Mouse (Mus musculus) lung, embryonic 16.5 days (tissue): ENCODE measurements around the gene Pth1r. TPM values are rescaled to one million over a fixed set of nuclear protein-coding genes. Genes with fewer than 3 reads are reported as not detected.

ENCODE experiments used
- ATAC-seq: fragments of 200-750 bp; cut with Nextera tagmentation; 2 replicates; pipeline ENCODE4 v1.8.0; 2017; ENCODE audit warnings: low read depth, mild to moderate bottlenecking, moderate library complexity
- H3K27ac ChIP-seq: fragments of 300-500 bp; sonication (generic); 2 replicates; pipeline ENCODE4 v1.5.1; 2014; ENCODE audit warnings: mild to moderate bottlenecking, control low read depth, low read length
- H3K27me3 ChIP-seq: fragments of 300-500 bp; sonication (generic); 2 replicates; pipeline ENCODE4 v1.6.1; 2014; ENCODE audit warnings: low read depth, low read length, mixed read lengths; ENCODE audit not compliant: control insufficient read depth, insufficient read depth
- H3K36me3 ChIP-seq: fragments of 300-500 bp; sonication (generic); 2 replicates; pipeline ENCODE4 v1.6.1; 2014; ENCODE audit warnings: low read length; ENCODE audit not compliant: control insufficient read depth, insufficient read depth
- H3K4me1 ChIP-seq: fragments of 300-500 bp; sonication (generic); replicated peaks from 2 replicates; pipeline ENCODE4 v1.6.1; 2014; ENCODE audit warnings: low read length, mixed read lengths; ENCODE audit not compliant: control insufficient read depth, insufficient read depth
- H3K4me2 ChIP-seq: fragments of 300-500 bp; sonication (generic); 2 replicates; pipeline ENCODE4 v1.6.1; 2014; ENCODE audit warnings: low read depth, low read length, control low read depth
- H3K4me3 ChIP-seq: fragments of 300-500 bp; sonication (generic); 2 replicates; pipeline ENCODE4 v1.5.1; 2014; ENCODE audit warnings: mild to moderate bottlenecking, low read length, control low read depth
- H3K9ac ChIP-seq: fragments of 300-500 bp; sonication (generic); 2 replicates; pipeline ENCODE4 v1.6.1; 2014; ENCODE audit warnings: low read length, control low read depth
- H3K9me3 ChIP-seq: fragments of 300-500 bp; sonication (generic); 2 replicates; pipeline ENCODE4 v1.6.1; 2016; ENCODE audit warnings: low read length; ENCODE audit not compliant: control insufficient read depth
- WGBS: fragments of 180-500 bp; shearing (Covaris S2); extraction: QIAGEN DNeasy Blood & Tissue Kit; methylation state at CpG from one replicate; pipeline ENCODE4 v1.1.7; 2014; 5-methylcytosine and 5-hydroxymethylcytosine counted together
- polyA plus RNA-seq: library from polyadenylated mRNA; unstranded; fragments of >200 nt; fragmentation: Nextera tagmentation; extraction: Ambion mirVana; gene quantifications from 2 replicates; pipeline ENCODE4 v1.2.1, GENCODE M21; 2015

Gene Pth1r
- polyA plus RNA-seq, 1 experiment from 2014 or later = 60.3 TPM

DNA sequence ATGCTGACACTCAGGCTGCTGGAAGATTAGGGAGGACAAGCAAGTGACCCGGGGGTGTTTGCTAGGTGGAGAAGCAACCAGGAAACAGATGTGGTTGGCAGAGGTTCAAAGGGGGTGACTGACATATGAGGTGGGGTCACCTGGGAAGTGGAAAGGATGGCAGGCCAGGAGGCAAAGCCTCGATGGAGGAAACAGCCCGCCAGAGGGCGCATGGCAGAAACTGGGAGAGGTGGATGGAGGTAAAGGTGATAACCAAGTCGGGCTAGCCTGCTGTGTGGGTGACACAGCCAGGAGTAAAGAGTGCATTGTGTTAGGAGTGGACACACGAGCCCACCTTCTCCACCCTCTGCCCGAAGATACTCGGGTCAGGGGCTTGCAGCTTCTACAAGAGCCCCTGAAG lies 17.1 kb downstream of the Pth1r start:
- Histone ChIP-seq H3K27me3 (peaks cover 8% of the 10 kb centered on the region; the same call in 1 of the 2 replicates), H3K36me3 (peaks cover 8% of the 10 kb centered on the region), H3K4me2 (no peak overlapping the region), H3K4me3 (no peak overlapping the region), H3K9me3 (no peaks in the 10 kb centered on the region), H3K27ac (no peak overlapping the region), H3K4me1 (peaks cover 32% of the 10 kb centered on the region), H3K9ac (no peak overlapping the region)
- WGBS = 10% methylated on average over 8 of the region's 8 CpGs
- ATAC-seq = no peak

DNA sequence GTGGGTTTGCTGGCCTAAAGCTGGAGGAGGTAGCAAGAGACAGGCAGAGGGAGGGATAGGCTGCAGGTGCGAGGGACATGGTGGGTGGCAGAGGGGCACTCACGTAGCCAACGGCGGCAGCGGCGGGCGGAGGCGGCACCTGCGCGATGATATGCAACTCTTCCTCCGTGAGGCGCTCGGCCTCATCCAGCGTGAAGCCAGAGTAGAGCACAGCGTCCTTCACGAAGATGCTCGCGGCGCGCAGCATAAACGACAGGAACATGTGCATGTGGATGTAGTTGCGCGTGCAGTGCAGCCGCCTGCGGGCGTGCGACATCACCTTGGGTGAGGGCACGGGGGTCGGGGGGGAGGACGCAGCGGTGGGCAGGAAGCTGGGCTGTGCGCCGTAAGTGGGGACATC lies 20.1 kb downstream of the Pth1r start:
- Histone ChIP-seq H3K27ac (no peak overlapping the region), H3K4me1 (peaks cover 6% of the 10 kb centered on the region), H3K4me3 (no peak overlapping the region), H3K4me2 (0 out of 2 replicates have a peak overlapping the region, but pooled peaks have one; percentile 19), H3K9ac (no peak overlapping the region), H3K36me3 (peaks cover 15% of the 10 kb centered on the region), H3K27me3 (peaks cover 3% of the 10 kb centered on the region; the same call in 1 of the 2 replicates), H3K9me3 (no peaks in the 10 kb centered on the region)
- WGBS = 41% methylated on average over 30 of the region's 33 CpGs
- no peak for ATAC-seq

DNA sequence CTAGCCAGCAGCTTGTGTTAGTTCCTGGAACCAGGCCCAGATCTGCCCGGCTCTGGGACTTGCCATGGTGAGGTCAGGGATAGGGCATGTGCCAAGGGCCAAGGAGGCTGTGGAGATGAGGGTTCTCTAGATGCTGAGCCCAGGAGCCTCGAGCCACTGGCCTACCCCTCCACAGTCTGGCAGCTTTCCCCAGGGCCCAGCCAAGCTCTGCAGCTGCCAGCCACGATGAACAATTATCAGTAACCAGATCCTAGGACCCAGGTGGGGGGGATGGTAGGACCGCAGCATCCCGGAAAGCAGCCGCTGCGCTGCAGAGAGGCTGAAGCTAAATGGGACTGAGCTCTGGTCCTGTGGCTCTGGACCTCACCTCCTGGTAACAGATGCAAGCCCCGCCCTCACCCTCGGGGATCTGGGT lies 21.2 kb downstream of the Pth1r start:
- H3K4me3 ChIP-seq = no peak overlapping the region
- ATAC-seq = no peak
- 27% methylated on average over 9 of the region's 9 CpGs for WGBS
- 0 out of 2 replicates have a peak, but pooled peaks cover 4% of the 10 kb centered on the region for H3K4me1 ChIP-seq
- H3K27ac ChIP-seq = no peak overlapping the region
- H3K27me3 ChIP-seq = peaks cover 3% of the 10 kb centered on the region; the same call in 1 of the 2 replicates
- no peak overlapping the region for H3K9ac ChIP-seq
- no peaks in the 10 kb centered on the region for H3K9me3 ChIP-seq
- no peak overlapping the region for H3K4me2 ChIP-seq
- H3K36me3 ChIP-seq = peaks cover 15% of the 10 kb centered on the region

DNA sequence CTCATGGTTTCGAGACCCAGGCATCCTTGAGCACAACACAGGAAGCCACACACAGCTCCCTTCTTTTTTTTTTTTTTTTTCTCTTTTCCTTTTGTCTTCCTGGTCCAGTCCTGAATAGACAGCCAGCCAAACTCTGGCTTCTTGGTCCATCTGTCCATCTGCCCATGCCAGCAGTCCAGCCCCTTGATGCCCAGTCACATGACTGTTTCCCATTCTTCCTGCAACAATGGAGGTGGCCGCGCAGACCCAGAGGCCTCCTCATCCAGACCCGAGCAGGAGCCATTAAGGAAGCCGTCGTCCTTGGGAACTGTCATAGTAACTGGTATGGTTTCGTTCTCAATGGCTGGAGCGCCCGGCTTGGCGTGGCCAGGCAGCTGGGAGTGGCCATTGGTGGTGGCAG lies 24.9 kb downstream of the Pth1r start:
- Histone ChIP-seq H3K4me3 (no peak overlapping the region), H3K9ac (no peak overlapping the region), H3K4me2 (no peak overlapping the region), H3K27me3 (no peaks in the 10 kb centered on the region), H3K27ac (no peak overlapping the region), H3K36me3 (peaks cover 6% of the 10 kb centered on the region; the same call in 1 of the 2 replicates), H3K9me3 (no peaks in the 10 kb centered on the region), H3K4me1 (0 out of 2 replicates have a peak, but pooled peaks cover 4% of the 10 kb centered on the region)
- 85% methylated on average over 10 of the region's 10 CpGs for WGBS
- no peak for ATAC-seq

DNA sequence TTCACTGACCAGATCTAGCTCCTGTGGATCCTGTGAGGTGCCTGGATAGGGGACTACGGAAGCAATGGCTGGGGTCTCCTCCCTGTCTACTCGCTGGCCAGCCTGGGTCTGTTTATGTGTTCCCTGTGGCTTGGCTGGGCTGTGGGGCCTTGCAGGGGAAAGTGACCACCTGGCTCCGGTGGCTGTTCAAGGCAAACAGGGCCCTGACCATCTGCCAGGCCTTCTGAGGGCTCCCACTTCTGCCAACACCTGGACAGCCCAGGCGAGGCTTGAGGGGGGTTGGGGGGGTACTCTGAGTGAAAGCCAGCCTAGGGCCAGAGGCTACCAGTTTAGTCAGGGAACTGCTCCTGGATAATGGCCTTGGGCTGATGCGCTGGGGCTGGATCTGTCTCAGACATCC lies 27.0 kb downstream of the Pth1r start:
- no peak for ATAC-seq
- peaks cover 9% of the 10 kb centered on the region; the same call in 1 of the 2 replicates for H3K36me3 ChIP-seq
- H3K27me3 ChIP-seq = no peaks in the 10 kb centered on the region
- H3K27ac ChIP-seq = no peak overlapping the region
- H3K4me2 ChIP-seq = no peak overlapping the region
- no peak overlapping the region for H3K9ac ChIP-seq
- no peak overlapping the region for H3K4me3 ChIP-seq
- 43% methylated on average over 5 of the region's 5 CpGs for WGBS
- H3K9me3 ChIP-seq = no peaks in the 10 kb centered on the region
- no peaks in the 10 kb centered on the region for H3K4me1 ChIP-seq

DNA sequence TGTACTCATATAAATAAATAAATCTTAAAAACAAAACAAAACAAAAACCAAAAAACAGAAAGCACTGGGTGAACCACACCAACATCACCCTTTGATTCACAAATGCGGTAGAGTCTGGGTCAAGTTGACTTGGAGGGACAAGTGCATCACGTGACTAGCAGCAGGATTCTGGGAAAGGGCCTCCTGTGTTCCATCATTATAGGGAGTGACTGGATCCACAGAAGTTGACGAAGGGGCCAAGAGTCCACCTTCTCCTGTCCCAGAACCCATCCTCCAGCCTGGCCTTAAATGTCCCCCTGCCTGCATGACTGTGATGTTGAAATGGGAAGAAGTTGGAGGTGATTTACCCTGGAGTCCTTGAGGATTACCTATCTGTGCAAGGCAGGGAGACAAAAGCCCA lies 28.1 kb downstream of the Pth1r start:
- H3K4me1 ChIP-seq = no peaks in the 10 kb centered on the region
- H3K36me3 ChIP-seq = 0 out of 2 replicates have a peak, but pooled peaks cover 7% of the 10 kb centered on the region
- no peaks in the 10 kb centered on the region for H3K9me3 ChIP-seq
- 69% methylated on average over 3 of the region's 3 CpGs for WGBS
- H3K27ac ChIP-seq = no peak overlapping the region
- no peak overlapping the region for H3K4me3 ChIP-seq
- H3K27me3 ChIP-seq = no peaks in the 10 kb centered on the region
- H3K4me2 ChIP-seq = no peak overlapping the region
- no peak overlapping the region for H3K9ac ChIP-seq
- ATAC-seq = no peak

DNA sequence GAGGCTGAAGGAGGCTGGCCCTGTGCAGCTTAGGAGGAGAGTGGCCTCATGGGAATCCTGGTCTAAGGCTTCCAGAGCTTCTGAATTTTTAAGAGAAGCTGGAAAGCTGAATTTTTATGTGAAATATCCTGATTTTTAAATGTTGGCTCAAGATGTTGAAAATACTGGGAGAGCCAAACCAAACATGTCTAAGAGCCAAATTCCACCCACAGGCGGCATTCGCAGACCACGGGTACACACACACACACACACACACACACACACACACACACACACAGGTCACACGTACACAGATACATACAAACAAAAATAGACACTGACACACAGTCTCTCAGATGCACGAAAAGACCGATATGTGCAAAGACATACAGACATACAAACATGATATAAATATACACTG lies 28.9 kb downstream of the Pth1r start:
- Histone ChIP-seq H3K9me3 (no peaks in the 10 kb centered on the region), H3K9ac (no peak overlapping the region), H3K4me1 (no peaks in the 10 kb centered on the region), H3K36me3 (peaks cover 8% of the 10 kb centered on the region; the same call in 1 of the 2 replicates), H3K4me2 (no peak overlapping the region), H3K4me3 (no peak overlapping the region), H3K27ac (no peak overlapping the region), H3K27me3 (no peaks in the 10 kb centered on the region)
- no peak for ATAC-seq
- WGBS = 76% methylated on average over 6 of the region's 6 CpGs

DNA sequence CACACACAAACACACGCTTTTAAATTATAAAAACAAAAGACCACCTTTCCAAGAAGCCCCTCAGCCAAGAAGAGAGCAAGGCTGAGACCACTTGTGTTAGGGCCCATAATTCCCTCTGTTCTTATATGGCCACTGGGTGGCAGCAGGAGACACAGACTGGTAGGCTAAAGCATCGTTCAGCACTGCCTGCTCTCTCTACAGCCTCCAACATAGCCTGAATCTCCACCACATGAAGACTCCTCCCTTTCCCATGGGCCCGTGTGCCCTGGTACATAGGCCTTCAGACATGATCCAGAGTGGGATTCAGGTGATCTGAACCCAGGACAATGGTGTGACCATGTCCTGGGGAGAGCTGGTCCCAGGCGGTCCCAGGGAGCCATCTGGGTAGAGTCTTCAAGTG lies 30.2 kb downstream of the Pth1r start:
- Histone ChIP-seq H3K9ac (no peak overlapping the region), H3K9me3 (no peaks in the 10 kb centered on the region), H3K27ac (no peak overlapping the region), H3K36me3 (peaks cover 9% of the 10 kb centered on the region), H3K4me1 (no peaks in the 10 kb centered on the region), H3K4me2 (no peak overlapping the region), H3K4me3 (no peak overlapping the region), H3K27me3 (no peaks in the 10 kb centered on the region)
- peak; percentile 62 for ATAC-seq
- WGBS = 27% methylated on average over 4 of the region's 4 CpGs

DNA sequence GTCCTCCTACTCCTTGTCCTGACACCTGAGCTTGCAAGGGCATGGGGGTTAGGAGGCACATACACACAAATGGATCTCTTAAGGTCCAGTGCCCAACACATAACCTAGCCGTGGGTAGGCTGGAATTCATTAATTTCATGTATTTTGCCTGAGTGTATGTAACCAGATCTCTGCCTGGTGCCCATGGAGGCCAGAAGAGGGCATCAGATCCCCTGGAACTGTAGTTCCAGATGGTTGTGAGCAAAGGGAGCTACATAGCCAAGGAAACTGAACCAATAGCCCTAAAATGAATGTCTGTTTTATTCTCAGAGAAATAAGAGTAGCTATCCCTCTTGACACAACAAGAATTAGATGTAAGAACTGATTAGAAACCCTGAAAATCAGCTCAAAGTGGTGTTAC lies 31.5 kb downstream of the Pth1r start:
- H3K27ac ChIP-seq = no peak overlapping the region
- WGBS = 42% methylated on average over 1 of the region's 1 CpGs

DNA sequence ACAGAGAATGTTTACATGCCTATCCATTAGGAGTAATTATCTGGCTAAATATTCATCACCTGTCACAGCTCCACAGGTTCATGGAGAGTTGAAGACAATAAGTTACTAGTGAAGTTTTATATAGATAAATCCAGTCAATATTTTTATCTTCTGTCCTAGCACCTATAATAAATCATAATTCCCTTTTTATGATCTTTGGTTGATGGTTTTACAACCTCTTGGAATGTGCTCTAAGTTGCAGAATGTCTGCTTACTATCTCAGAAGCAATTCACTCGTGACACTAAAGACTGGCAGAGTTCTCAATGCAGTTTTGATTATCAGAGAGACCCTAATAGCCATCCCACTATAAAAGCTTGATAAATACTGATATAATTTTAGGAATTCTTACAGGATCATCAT lies 33.6 kb downstream of the Pth1r start:
- Histone ChIP-seq H3K27me3 (no peaks in the 10 kb centered on the region), H3K4me1 (peaks cover 2% of the 10 kb centered on the region; the same call in 1 of the 2 replicates), H3K9ac (no peak overlapping the region), H3K4me2 (no peak overlapping the region), H3K36me3 (peaks cover 13% of the 10 kb centered on the region), H3K9me3 (no peaks in the 10 kb centered on the region), H3K27ac (no peak overlapping the region), H3K4me3 (no peak overlapping the region)
- ATAC-seq = no peak
- WGBS = 48% methylated on average over 1 of the region's 1 CpGs

More for the DNA sequence above, 31.5 kb downstream of the Pth1r start:
- no peak for ATAC-seq
- Histone ChIP-seq H3K4me2 (no peak overlapping the region), H3K4me3 (no peak overlapping the region), H3K4me1 (no peaks in the 10 kb centered on the region), H3K9ac (no peak overlapping the region), H3K36me3 (peaks cover 13% of the 10 kb centered on the region), H3K27me3 (no peaks in the 10 kb centered on the region), H3K9me3 (no peaks in the 10 kb centered on the region)
